23 mouse cellular contexts compared by ENCODE assay signal in the genomic region with DNA sequence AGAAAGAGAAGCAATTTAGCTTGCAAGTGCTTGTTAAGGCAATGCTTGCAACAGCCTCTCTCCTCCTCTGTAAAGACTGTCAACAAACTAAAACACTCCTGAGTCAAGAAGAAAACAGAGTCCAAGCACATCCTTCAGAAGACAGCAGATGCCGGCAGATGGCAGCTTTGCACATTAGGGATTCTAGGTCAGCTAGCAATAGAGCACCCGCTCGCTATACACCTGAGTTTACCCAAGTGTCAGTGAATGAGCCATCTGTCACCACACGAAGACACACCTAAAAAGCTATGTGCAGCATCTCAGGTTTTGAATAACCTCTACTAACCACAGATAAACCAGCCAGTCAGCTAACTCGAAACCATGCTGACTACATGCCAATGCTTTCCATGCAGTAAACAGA. TPM values are rescaled to one million over a fixed set of nuclear protein-coding genes. Genes with fewer than 3 reads are reported as not detected.
DNase-seq lines count a peak whose midpoint lies in the region; ATAC-seq and TF ChIP-seq lines count a peak whose summit lies in the region.
"Had no signal": no experiment of that assay in that cellular context is flagged by ENCODE, and none has a peak within 500 bp of the region (broad histone marks: within the 10 kb centered on the region; RNA-seq: fewer than 3 reads in every experiment).

No protein-coding gene starts in this region.

- H3K4me3 ChIP-seq in hindbrain, postnatal 0 days (ENCODE audit: low read length) = no peak overlapping the region
- H3K4me3 ChIP-seq in hindbrain, embryonic 13.5 days = no peak overlapping the region
- no peak overlapping the region for H3K4me3 ChIP-seq in heart, adult 2 months
- H3K4me3 ChIP-seq: embryonic facial prominence, embryonic 12.5 days; erythroblast, embryonic 14.5 days; hindbrain, embryonic 10.5 days; limb, embryonic 15.5 days; midbrain, embryonic 13.5 days; myocyte; neural tube, embryonic 15.5 days had no signal

- no peak for TF ChIP-seq POLR2A in heart, adult 2 months (IDR thresholded peaks at IDR 0.05; ENCODE audit: insufficient read depth, low read depth, low read length)

- intact Hi-C loops in heart, adult 2 months (cut with DNase I) = no loop called here

- H3K79me2 ChIP-seq in heart, adult 2 months (replicated peaks; ENCODE audit: control insufficient read depth, insufficient read depth, low read length) = no peaks in the 10 kb centered on the region

- peaks cover 34% of the 10 kb centered on the region for H3K36me3 ChIP-seq in hindbrain, postnatal 0 days (ENCODE audit: insufficient read depth, low read length)
- peaks cover 85% of the 10 kb centered on the region for H3K36me3 ChIP-seq in hindbrain, embryonic 13.5 days
- H3K36me3 ChIP-seq in heart, adult 2 months (ENCODE audit: control insufficient read depth, insufficient read depth, low read length) = no peaks in the 10 kb centered on the region

- no peak for TF ChIP-seq CTCF in hindbrain, postnatal 0 days (IDR thresholded peaks at IDR 0.05; ENCODE audit: low read depth)
- no peak for TF ChIP-seq CTCF in heart, adult 2 months (IDR thresholded peaks at IDR 0.05)

- no peak for ATAC-seq in hindbrain, postnatal 0 days
- ATAC-seq in hindbrain, embryonic 13.5 days (ENCODE audit: low FRiP score) = no peak
- ATAC-seq: forebrain, embryonic 14.5 days; midbrain, embryonic 13.5 days had no signal

- WGBS in hindbrain, postnatal 0 days = 74% methylated on average over 5 of the region's 5 CpGs
- WGBS in hindbrain, embryonic 13.5 days = 90% methylated on average over 5 of the region's 5 CpGs
- WGBS in heart, adult 2 months = 86% methylated on average over 5 of the region's 5 CpGs

- TF ChIP-seq EP300 in heart, adult 2 months (IDR thresholded peaks at IDR 0.05; ENCODE audit: insufficient read depth, low read depth, low read length) = no peak

- no peaks in the 10 kb centered on the region for H3K27me3 ChIP-seq in hindbrain, postnatal 0 days (ENCODE audit: insufficient read depth, low read length)
- no peaks in the 10 kb centered on the region for H3K27me3 ChIP-seq in hindbrain, embryonic 13.5 days
- H3K27me3 ChIP-seq in heart, adult 2 months (ENCODE audit: control insufficient read depth, insufficient read depth, low read length) = no peaks in the 10 kb centered on the region
- H3K27me3 ChIP-seq: CH12.LX; embryonic facial prominence, embryonic 12.5 days; limb, embryonic 15.5 days; midbrain, embryonic 13.5 days; neural tube, embryonic 15.5 days had no signal

- peak; percentile 51 for DNase-seq in hindbrain, postnatal 0 days (ENCODE audit: low spot score)
- DNase-seq in right cerebral cortex, adult 2 months (ENCODE audit: low spot score in 2 of 2) = peak; percentile 41 to 47
- no peak for DNase-seq in right cerebral cortex, postnatal 10 days (ENCODE audit: low spot score in 2 of 2)
- peak; percentile 75 for DNase-seq in cerebellum, adult 9-11 months
- no peak for DNase-seq in heart, adult 2 months
- no peak for DNase-seq in kidney, adult 18-20 months
- DNase-seq: adrenal gland, postnatal 14 days; gastrocnemius, postnatal 36 days; kidney, adult 9 months; kidney, postnatal 4 days; lung, postnatal 10 days; spleen, adult 18-20 months; thymus, postnatal 4 days had no signal

- H3K9me3 ChIP-seq in hindbrain, postnatal 0 days (ENCODE audit: low read length) = no peaks in the 10 kb centered on the region
- H3K9me3 ChIP-seq in hindbrain, embryonic 13.5 days = no peaks in the 10 kb centered on the region
- H3K9me3 ChIP-seq: embryonic facial prominence, embryonic 12.5 days; hindbrain, embryonic 10.5 days; limb, embryonic 15.5 days; midbrain, embryonic 13.5 days; neural tube, embryonic 15.5 days had no signal

- no peak overlapping the region for H3K9ac ChIP-seq in hindbrain, postnatal 0 days (replicated peaks; ENCODE audit: low read length)
- H3K9ac ChIP-seq in hindbrain, embryonic 13.5 days = no peak overlapping the region
- H3K9ac ChIP-seq in heart, adult 2 months (ENCODE audit: low read depth, low read length) = no peak overlapping the region
- H3K9ac ChIP-seq: embryonic facial prominence, embryonic 12.5 days; limb, embryonic 15.5 days; midbrain, embryonic 13.5 days; neural tube, embryonic 15.5 days had no signal

- H3K4me1 ChIP-seq in hindbrain, postnatal 0 days (ENCODE audit: insufficient read depth, low read length) = no peaks in the 10 kb centered on the region
- no peaks in the 10 kb centered on the region for H3K4me1 ChIP-seq in hindbrain, embryonic 13.5 days (replicated peaks)
- H3K4me1 ChIP-seq in heart, adult 2 months (ENCODE audit: control insufficient read depth, insufficient read depth, low read length) = no peaks in the 10 kb centered on the region
- H3K4me1 ChIP-seq: embryonic facial prominence, embryonic 12.5 days; hindbrain, embryonic 10.5 days; limb, embryonic 15.5 days; midbrain, embryonic 13.5 days; neural tube, embryonic 15.5 days had no signal

- H3K27ac ChIP-seq in hindbrain, postnatal 0 days = no peak overlapping the region
- H3K27ac ChIP-seq in hindbrain, embryonic 13.5 days = no peak overlapping the region
- no peak overlapping the region for H3K27ac ChIP-seq in heart, adult 2 months
- H3K27ac ChIP-seq: embryonic facial prominence, embryonic 12.5 days; hindbrain, embryonic 10.5 days; limb, embryonic 15.5 days; midbrain, embryonic 13.5 days; neural tube, embryonic 15.5 days had no signal

- H3K4me2 ChIP-seq in hindbrain, postnatal 0 days (ENCODE audit: low read depth, low read length) = no peak overlapping the region
- no peak overlapping the region for H3K4me2 ChIP-seq in hindbrain, embryonic 13.5 days
- H3K4me2 ChIP-seq: embryonic facial prominence, embryonic 12.5 days; limb, embryonic 15.5 days; midbrain, embryonic 13.5 days; neural tube, embryonic 15.5 days had no signal

RNA-seq across cellular contexts. Expression of a gene that starts 10.1 kb away (rescaled TPM):
- 39.8 and 51.3 TPM in 2 replicates for total RNA-seq in hindbrain, postnatal 0 days (2014; rRNA removed)
- 29.1 and 30.7 TPM in 2 replicates for polyA plus RNA-seq in hindbrain, postnatal 0 days (2015; fragmentation: Nextera tagmentation; extraction: Ambion mirVana)
- 37.2 and 38.3 TPM in 2 replicates for polyA plus RNA-seq in hindbrain, embryonic 13.5 days (2015; fragmentation: Nextera tagmentation; extraction: Ambion mirVana)
- total RNA-seq in heart, adult 2 months (2021) = 10 to 100 TPM; 23.6 to 24.7 TPM
- polyA plus RNA-seq in heart, adult 2 months (2012; rRNA removed) = 12.3 and 17.9 TPM in 2 replicates

Comparison
In these comparisons a context has a peak if more than half of its experiments do, and no peak if none do; other contexts are left out.
1. DNase-seq: peak in hindbrain, postnatal 0 days (single experiment), right cerebral cortex, adult 2 months (2 of 2) and cerebellum, adult 9-11 months (single experiment); none in right cerebral cortex, postnatal 10 days (0 of 2), heart, adult 2 months (0 of 2) and kidney, adult 18-20 months (single experiment).